Mouse (Mus musculus): ENCODE data around the gene Clmp. TPM values are rescaled to one million over a fixed set of nuclear protein-coding genes. Genes with fewer than 3 reads are reported as not detected.
A peak's percentile ranks its signal among the peaks of the same experiment; 100 is the strongest.
"Not testable (repeated sequence)": the region's sequence is repeated elsewhere in the genome, so short reads cannot be mapped to it uniquely, and the experiment has no call there.

Gene Clmp
- total RNA-seq, 4 experiments from 2014 or later, result 24.3 to 28.4 (median 26.3) TPM

DNA sequence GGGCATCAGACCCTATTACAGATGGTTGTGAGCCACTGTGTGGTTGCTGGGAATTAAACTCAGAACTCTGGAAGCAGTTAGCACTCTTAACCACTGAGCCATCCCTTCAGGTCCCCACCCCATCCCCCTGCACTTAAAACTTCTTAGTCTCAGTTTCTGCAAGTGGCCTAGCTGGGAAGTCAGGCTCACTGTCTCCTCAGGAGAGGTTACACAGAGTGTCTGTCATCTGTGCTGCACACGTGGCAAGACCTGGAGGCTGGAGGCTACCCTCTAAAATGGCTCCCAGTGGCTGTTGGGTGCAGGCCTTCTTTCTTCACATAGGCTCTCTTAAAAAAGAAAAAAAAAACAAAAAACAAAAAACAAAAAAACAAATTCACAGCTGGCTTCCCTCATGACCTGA is 90.3 kb downstream of the Clmp start:
- DNase-seq (ENCODE audit: low spot score in 2 of 2), result no peak

DNA sequence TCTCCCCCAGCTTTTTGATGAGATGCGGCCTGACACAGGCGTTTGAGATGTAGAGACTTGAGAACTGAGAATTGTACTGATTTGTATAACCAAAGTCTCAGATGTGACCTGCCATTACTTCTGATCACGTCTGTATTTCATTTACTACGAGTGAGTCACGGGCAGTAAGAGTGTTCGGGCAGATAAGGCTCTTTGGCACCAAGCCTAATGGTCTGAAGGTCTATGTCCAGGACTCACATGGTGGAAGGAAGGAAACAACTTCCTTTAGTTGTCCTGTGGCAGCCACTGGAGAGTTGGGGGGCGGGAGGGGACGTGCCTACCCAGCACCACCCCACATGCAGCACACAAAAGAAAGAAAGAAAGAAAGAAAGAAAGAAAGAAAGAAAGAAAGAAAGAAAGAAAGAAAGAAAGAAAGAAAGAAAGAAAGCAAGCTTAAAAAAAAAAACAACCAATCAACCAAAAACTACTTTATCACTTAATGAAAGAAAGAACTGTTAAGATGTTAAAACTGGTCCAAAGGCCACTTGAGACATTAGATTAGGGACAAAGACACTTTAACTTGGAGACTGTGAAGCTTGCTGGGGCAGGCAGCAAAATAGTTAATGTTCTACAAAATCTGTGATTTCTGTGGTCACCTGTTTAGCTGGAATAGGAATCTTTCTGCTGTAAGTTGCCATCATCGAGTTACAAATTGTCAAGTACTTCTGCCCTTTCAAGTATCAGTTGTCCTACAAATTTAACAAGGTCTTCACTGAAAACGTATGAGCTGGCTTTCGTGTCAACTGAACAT is 90.9 kb downstream of the Clmp start:
- DNase-seq (ENCODE audit: low spot score in 2 of 2), result no peak

DNA sequence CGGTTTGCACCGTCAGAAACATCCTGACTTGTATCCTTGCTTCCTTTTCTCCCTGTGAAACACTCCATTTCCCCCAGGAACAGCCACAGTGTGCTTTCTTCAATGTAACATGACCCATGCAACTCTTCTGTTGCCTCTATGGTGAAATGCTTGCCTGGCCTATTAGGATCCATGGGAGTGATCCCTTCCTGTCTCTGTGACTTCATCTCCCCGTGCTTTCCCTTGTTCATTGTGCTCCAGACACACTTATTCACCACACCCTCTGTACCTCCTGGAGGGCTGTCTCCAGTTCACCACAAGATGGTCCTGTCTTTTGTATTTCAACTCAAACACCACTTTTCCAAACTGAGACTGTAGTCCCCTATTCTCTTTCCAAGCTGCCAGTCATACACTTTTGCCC is 94.3 kb downstream of the Clmp start:
- no peak for DNase-seq (ENCODE audit: low spot score in 2 of 2)

DNA sequence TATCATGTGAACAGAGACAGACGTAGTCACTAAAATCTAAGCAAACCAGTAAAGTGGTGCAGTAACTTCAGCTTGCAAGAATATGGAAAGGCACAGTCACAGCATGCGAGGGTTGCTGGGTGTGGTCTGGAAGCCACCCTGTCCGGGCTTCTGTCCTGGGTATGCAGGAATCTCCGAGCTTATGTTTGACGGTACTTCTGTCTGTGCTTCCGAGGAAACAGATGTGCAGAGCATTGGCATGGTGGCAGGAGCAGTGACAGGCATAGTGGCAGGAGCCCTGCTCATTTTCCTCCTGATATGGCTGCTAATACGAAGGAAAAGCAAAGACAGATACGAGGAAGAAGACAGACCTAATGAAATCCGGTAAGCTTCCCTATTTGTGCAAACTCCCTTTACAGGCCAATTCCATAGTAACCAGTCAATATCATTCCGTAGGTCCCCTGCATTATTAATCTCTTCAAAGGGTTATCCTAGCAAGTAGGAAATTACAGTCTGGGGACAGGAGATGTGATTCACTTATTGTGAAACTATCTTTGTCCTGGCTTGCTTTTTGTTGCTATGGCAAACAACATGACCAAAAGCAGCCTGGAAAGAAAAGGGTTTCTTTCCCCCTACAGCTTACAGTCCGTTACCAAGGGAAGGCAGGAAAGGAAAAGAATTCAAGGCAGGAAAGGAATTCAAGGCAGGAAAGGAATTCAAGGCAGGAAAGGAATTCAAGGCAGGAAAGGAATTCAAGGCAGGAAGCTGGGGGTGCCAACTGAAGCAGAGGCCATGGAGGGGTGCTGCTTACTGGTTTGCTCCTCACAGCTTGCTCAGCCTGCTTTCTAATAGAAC is 95.3 kb downstream of the Clmp start:
- DNase-seq (ENCODE audit: low spot score in 2 of 2), result no peak

DNA sequence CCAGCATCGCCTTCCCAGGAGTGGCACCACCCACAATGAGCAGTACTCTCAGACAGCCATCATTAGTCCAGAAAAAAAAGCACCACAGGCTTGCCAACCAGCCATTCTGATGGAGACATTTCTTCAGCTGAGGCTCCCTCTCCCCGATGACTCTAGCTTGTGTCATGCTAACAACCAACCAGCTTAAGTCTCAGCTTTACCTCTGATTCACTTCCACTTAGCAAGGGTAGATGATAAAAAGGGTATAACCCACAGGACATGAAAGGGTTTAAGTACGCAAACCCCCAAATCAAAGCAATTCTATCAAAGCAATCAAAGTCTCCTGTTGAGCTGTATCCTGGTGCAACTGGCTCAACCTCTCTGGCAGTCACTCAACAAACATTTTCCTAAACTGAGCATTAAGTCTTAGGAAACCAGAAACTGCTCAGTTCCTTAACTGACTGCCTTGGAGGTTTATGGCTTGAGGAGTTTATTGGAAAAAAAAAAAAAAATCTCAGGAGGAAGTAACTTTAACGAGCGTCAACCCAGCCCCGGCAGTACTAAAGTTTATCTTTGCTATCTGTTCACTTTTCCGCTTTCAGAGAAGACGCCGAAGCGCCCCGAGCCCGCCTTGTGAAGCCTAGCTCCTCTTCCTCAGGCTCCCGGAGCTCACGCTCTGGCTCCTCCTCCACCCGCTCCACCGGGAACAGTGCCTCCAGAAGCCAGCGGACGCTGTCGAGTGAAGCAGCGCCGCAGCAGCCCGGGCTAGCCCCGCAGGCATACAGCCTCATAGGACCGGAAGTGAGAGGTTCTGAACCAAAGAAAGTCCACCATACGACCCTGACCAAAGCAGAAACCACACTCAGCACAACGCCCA is 96.2 kb downstream of the Clmp start:
- no peak for DNase-seq (ENCODE audit: low spot score in 2 of 2)

DNA sequence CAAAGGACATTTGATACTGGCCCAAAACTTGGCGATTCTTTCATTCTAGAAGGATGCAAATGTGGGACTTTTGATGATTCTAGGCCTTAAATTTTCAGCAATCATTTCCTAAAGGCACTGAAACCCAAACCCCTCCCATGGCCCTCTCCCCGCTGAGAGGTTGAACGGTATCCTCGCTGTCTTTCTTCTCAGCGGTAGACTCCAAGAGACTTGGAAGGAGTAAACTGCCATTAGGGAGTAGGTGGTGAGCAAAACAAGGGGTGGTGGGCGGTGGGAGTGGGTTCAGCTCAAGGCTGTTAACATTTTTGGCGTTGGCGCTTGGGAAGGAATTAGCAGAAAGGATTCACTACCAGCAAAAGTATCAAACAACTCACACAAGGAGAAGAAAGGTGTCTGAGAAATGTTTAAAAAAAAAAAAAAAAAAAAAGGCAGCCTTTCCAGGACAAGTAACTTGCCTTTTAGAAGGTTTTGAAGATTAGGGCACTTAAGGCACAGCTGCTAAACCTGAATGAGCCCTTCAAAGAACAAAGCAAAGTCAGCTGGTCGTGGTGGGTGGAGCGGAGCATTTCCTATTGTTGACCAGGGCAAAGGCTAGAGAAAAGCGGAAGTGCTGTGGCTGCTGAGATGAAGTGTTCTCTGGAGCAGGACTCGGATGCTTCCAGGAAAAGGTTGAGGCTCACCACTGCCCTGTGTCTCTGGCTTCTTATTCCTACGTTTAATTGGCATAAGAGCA is 98.0 kb downstream of the Clmp start:
- no peak for DNase-seq (ENCODE audit: low spot score in 2 of 2)

DNA sequence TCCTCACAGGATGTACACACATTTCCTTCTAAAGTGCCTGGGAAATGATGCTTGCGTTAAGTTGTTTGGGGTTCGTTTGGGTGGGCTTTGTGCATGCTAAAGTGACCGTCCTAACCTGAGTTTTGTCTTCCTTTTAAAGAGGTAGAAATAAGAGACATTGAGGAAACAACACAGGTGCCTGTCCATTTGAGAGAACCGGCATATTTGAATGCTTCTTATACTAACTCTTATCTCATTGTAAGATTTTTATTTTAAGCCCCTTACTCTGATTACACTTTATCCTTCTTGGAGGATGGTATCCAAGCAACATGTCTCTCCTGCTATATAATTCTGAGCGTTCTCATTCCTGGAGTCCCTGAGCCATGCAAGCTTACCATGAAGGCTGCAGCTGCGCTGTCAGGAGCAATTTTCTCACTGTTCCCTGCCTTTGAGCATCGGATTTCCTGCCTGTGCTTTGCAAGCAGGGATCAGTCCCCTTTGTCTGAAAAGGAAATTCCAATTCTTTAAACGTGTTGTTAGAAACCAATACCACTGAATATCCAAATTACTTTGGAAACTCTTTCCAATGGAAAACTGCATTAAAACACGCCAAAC is 98.7 kb downstream of the Clmp start:
- DNase-seq (ENCODE audit: low spot score in 2 of 2), result no peak

DNA sequence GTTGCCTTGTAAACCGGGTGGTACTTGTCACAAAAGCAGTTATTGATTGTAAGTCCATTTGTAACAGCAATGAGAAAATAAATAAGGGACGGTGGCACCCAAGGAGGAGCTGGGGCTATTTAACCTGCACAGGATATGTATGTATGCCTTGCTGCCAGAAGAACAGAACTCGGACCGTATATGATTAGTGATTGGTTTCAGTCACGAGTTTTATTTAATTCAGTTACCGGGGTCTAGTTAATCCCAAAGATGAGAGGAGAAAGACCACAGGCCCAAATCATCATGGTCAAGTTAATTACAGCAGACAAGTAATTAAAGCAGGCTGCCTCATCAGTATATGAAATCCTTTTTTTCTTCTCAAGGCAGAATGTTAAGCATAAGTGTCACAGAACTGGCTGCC is 99.7 kb downstream of the Clmp start:
- no peak for DNase-seq (ENCODE audit: low spot score in 2 of 2)

DNA sequence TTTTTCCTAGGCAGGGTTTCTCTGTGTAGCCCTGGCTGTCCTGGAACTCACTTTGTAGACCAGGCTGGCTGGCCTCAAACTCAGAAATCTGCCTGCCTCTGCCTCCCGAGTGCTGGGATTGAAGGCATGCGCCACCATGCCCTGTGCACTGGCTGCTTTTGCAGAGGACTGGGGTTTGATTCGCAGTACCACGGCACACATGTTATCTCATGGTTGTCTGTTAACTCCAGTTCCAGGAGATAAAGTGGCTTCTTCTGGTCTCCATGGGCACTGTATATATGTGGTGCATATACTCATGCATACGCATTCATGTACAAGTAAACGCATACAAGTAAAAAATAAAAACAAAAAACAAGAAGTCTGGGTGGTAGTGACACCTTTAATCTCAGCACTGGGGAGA is 101.1 kb downstream of the Clmp start:
- not testable (repeated sequence) for DNase-seq (ENCODE audit: low spot score in 2 of 2)

DNA sequence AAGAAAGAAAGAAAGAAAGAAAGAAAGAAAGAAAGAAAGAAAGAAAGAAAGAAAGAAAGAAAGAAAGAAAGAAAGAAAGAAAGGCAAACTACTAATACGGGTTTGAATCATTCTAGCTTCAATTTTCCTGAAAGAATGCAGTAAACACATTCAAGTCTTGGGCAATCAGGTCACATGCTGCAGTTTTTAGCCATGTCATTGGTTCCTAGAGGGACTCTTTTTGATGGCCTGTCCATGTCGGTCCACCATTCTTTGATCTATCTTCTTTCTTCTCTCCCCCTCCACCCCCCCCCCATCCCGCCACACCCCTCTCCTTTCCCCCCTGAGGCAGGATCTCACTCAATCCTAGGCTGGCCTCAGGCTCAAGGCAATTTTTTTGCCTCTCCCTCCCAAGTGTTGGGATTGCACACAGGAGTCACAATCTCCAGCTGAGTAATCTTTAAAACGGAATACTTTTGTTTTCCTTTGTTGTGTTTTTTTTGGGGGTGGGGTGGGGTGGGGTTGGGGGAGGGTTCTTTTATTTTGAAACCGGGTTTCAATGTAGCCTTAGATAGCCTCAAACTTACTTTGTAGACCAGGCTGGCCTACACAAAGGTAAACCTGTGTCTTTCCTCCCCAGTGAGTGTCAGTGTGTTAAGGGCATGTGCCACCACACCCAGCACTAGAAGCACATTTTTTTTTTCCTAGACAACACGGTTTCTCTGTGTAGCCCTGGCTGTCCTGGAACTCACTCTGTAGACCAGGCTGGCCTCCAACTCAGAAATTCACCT is 106.3 kb downstream of the Clmp start:
- DNase-seq (ENCODE audit: low spot score in 2 of 2), result no peak

DNA sequence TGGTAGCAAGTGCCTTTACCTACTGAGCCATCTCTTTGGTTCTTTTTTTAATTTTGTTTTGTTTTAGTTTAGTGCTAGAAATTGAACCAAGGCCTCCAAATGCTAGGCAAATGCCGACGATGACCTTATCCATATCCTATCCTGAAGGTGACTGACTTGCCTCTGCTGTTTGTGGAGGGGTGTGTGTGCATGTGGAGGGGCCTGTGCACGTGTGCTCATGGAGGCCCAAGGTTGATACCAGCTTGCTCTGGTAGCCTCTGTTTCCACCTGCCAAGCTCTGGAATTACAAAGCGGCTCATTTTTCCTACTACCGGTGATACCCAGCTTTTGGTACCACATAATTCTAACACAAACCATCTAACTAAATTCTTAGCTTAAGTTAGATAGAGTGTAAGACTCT is 107.8 kb downstream of the Clmp start:
- DNase-seq (ENCODE audit: low spot score in 2 of 2), result no peak

DNA sequence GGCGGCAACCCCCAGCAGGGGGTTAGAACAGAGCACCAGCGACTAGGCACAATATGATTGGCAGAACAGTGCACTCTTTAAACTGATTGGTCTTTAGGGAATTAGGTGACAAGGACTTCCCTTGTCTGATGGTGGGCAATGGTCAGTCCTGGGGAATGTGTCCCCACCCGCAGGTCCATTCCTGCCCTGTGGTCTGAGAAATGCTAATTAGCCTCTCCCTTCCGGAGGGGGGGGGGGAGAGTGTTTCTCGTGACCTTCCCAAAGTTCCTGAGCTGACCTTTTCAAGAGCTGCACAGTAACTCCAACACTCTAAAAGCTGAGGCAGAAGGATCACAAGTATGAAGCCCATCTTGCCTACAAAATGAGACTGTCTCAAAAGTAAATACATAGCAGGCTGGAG is 108.5 kb downstream of the Clmp start:
- no peak for DNase-seq (ENCODE audit: low spot score in 2 of 2)

DNA sequence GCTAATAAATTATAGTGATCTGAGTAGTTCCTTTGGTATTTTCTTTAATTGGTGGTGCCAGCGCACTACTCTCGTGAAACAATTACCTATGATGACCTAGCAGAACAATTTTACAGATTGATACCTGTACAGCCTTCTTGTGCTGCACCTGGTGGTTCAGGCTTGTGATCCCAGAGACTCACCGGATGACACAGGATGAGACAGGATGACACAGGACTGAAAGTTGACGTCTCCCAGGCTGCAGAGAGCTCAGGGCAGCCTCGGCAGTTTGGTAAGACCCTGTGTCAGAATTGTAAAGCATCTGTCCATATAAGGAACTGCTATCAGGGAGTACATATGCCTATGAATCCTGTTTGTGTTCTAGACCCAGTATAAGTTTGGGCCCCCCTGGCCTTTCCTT is 109.2 kb downstream of the Clmp start:
- DNase-seq (ENCODE audit: low spot score in 2 of 2), result no peak

DNA sequence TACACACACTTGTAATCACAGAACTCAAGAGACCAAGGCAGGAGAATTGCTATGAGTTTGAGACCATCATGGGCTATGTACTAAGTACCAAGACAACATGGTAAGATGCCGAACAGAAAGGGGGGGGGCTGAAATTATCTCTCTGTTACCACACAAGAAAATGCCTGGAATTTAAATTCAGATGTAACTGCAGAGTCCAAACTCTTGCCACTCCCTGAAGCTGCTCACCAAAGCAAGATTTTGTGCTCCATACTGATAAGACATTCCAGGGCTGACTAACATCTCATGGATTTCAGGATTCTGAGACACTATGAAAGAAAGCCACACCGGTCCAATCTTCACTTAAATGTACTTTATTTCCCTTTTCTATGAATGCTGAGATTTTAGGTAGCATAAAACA is 109.8 kb downstream of the Clmp start:
- DNase-seq (ENCODE audit: low spot score in 2 of 2), result no peak

DNA sequence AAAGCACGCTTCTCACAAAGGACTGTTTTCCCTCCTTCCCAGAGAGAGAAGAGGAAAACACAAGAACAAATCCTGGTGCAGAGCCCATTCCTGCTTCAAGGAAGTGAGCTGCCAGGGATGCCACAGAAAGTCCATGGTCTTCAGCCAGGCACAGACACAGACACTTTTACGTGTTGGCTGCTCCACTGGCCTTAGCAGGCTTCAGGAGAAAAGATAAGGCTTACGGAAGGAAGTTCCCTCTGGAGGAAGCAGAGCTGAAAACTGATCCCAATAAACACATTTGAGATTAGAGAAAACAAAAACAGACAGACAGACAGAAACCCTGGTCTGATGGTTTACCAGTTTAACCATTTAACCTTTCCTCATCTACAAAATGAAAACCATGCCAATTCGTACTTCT is 110.3 kb downstream of the Clmp start:
- DNase-seq (ENCODE audit: low spot score in 2 of 2), result no peak

DNA sequence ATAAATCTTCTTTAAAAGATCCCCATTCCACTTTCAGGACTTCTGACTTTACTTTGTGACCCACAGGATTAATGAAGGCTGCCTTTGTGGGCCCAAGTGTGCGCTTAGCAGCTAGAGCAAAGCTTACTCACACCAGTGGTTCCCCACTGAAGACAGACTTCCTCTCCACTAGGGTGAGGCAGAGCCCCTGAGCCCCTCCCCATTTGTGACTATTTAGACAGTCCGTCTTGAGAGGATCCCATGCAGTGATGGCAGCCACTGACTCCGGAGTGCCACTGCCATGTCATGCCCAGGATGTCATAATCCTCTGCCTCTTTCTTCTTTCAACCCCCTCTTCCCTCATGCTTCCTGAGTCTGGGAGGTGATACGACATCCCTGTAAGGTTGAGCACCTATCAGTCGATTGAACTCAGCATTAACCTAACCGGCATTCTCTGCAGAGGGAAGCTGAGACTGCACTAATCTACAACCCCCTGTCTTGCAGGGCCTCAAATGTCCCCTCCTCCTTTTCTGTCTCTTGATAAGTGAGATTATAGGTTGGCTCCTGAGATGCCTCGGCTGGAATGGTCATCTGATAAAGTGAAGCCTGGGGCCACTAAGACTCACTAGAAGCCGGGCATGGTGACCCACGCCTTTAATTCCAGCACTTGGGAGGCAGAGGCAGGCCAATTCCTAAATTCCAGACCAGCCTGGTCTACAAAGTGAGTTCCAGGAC is 112.6 kb downstream of the Clmp start:
- no peak for DNase-seq (ENCODE audit: low spot score in 2 of 2)

DNA sequence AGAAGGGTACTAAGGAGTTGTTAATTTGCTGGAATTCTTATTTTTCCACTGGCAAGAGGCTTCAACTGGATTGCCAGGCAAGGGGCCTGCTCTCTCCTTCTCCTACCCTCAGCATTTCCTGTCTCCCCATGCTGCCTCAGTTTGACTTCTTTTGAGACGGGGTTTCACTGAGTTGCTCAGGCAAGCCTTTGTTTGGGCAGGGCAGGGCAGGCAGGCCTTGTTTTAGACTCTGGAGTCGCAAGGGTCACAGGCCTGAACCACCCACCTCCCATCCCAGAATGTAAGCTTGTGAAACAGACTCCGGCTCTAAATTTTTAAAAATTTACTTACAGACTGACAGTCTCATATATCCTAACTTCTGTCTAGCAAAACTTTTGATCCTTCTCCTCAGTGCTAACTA is 113.3 kb downstream of the Clmp start:
- DNase-seq (ENCODE audit: low spot score in 2 of 2), result no peak

DNA sequence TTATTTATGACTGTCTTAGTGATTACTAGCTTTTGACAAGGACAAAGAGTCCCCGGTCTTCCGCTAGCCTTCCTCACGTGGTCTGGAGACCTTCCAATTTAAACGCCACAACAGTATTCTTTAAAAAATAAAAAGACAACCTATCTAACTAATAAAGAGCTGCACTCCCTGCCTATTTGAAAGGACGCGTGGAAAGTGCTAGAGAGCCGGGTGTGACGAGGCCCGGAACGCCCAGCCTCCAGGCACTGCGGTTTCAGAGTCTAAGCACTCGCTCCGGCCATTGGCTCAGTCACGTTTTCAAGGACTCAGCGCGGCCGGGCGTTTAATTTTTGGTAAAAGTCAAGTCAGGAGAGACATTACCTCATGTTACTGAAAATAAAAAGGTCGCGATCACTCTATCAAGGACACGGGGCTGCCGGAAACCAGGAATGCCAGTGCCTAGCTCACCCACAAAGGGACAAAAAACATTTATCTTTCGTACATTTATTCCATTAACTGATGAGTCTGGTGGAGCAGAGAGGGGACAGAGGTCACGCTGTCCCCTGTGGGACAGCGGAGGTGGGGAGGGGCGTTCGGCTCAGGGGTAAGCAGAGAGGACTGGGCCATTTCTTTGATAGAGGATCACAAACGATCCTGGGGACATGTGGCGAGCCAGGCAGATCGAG is 114.2 kb downstream of the Clmp start:
- DNase-seq (ENCODE audit: low spot score in 2 of 2), result peak; percentile 63 to 70

All from layer of hippocampus, adult 8-10 months (tissue).